In genomic region chr5:131616113-131616876, GRCm38 (mm10) we compare ENCODE assay signal across 8 mouse cellular contexts.
DNase-seq lines count a peak whose midpoint lies in the region; ATAC-seq and TF ChIP-seq lines count a peak whose summit lies in the region.

No protein-coding gene starts in this region.

- H3K9ac ChIP-seq in ES-Bruce4 (ENCODE audit: low read depth, poor library complexity, severe bottlenecking), result no peak overlapping the region
- peak overlapping the region; percentile 49 for H3K9ac ChIP-seq in heart, embryonic 11.5 days (ENCODE audit: low read depth, low read length)
- H3K9ac ChIP-seq in neural tube, embryonic 14.5 days (replicated peaks; ENCODE audit: low read depth, low read length), result peak overlapping the region; percentile 46; the same call in 1 of the 2 replicates

- peak overlapping the region; percentile 22 for H3K4me3 ChIP-seq in ES-Bruce4 (ENCODE audit: low read depth, low read length)
- peak overlapping the region; percentile 43 for H3K4me3 ChIP-seq in heart, embryonic 11.5 days (ENCODE audit: low read depth, low read length)
- H3K4me3 ChIP-seq in limb, embryonic 10.5 days, result peak overlapping the region; percentile 52
- H3K4me3 ChIP-seq in neural tube, embryonic 14.5 days (ENCODE audit: low read depth, low read length), result peak overlapping the region; percentile 34

- no peaks in the 10 kb centered on the region for H3K4me1 ChIP-seq in ES-Bruce4 (ENCODE audit: control insufficient read depth, insufficient read depth, low read length)
- H3K4me1 ChIP-seq in heart, embryonic 11.5 days (ENCODE audit: control insufficient read depth, insufficient read depth, low read length), result no peaks in the 10 kb centered on the region
- H3K4me1 ChIP-seq in limb, embryonic 10.5 days, result peaks cover 28% of the 10 kb centered on the region
- H3K4me1 ChIP-seq in neural tube, embryonic 14.5 days (ENCODE audit: control insufficient read depth, insufficient read depth, low read length), result peaks cover 12% of the 10 kb centered on the region

- peak overlapping the region; percentile 83 for H3K4me2 ChIP-seq in heart, embryonic 11.5 days
- H3K4me2 ChIP-seq in neural tube, embryonic 14.5 days (ENCODE audit: low read depth, low read length), result peak overlapping the region; percentile 49

- no peaks in the 10 kb centered on the region for H3K27me3 ChIP-seq in ES-Bruce4 (ENCODE audit: control insufficient read depth, insufficient read depth, low read length, poor library complexity, severe bottlenecking)
- peaks cover 19% of the 10 kb centered on the region for H3K27me3 ChIP-seq in heart, embryonic 11.5 days (ENCODE audit: control insufficient read depth, insufficient read depth, low read length)
- peaks cover 83% of the 10 kb centered on the region for H3K27me3 ChIP-seq in limb, embryonic 10.5 days (ENCODE audit: low read depth, poor library complexity, severe bottlenecking)
- no peaks in the 10 kb centered on the region for H3K27me3 ChIP-seq in neural tube, embryonic 14.5 days (ENCODE audit: control insufficient read depth, insufficient read depth, low read length)

- TF ChIP-seq EP300 in ES-Bruce4 (IDR thresholded peaks at IDR 0.05; ENCODE audit: insufficient read depth, low read depth, low read length), result no peak

- no peak overlapping the region for H3K27ac ChIP-seq in ES-Bruce4 (ENCODE audit: insufficient read depth, low read length)
- H3K27ac ChIP-seq in heart, embryonic 11.5 days (ENCODE audit: low read depth, low read length), result no peak overlapping the region
- H3K27ac ChIP-seq in limb, embryonic 10.5 days, result peak overlapping the region; percentile 31; the same call in 1 of the 2 replicates
- H3K27ac ChIP-seq in neural tube, embryonic 14.5 days (ENCODE audit: low read depth, low read length), result no peak overlapping the region; the same call in none of the 2 replicates

- peak; percentile 82 for DNase-seq in brain, embryonic 14.5 days (ENCODE audit: low read depth)
- DNase-seq in kidney, adult 9 months, result peak; percentile 71
- peak; percentile 71 for DNase-seq in limb, embryonic 10.5 days (ENCODE audit: low spot score)
- DNase-seq in natural killer cell, adult 2 months (ENCODE audit: low spot score in 2 of 2), result no peak
- no peak for DNase-seq in spleen, adult 12 weeks (ENCODE audit: low spot score)

- no peak for TF ChIP-seq POLR2A in ES-Bruce4 (IDR thresholded peaks at IDR 0.05; ENCODE audit: insufficient read depth, low read length)
- no peak for TF ChIP-seq POLR2A in brain, embryonic 14.5 days (IDR thresholded peaks at IDR 0.05; ENCODE audit: borderline replicate concordance, extremely low read depth, insufficient read depth, insufficient read length, poor library complexity, severe bottlenecking)

- no peak for ATAC-seq in heart, embryonic 11.5 days (replicated peaks; ENCODE audit: insufficient number of reproducible peaks, low FRiP score, low TSS enrichment)
- peak; percentile 74 for ATAC-seq in neural tube, embryonic 14.5 days (ENCODE audit: low read depth)

- TF ChIP-seq CTCF in ES-Bruce4 (IDR thresholded peaks at IDR 0.05; ENCODE audit: low read depth, low read length), result no peak
- TF ChIP-seq CTCF in brain, embryonic 14.5 days (IDR thresholded peaks at IDR 0.05; ENCODE audit: borderline replicate concordance, extremely low read depth, insufficient read depth, insufficient read length), result no peak

- WGBS in heart, embryonic 11.5 days (ENCODE audit: insufficient replicate concordance), result 2% methylated on average over 40 of the region's 40 CpGs
- WGBS in limb, embryonic 10.5 days, result 1% methylated on average over 40 of the region's 40 CpGs
- WGBS in neural tube, embryonic 14.5 days, result 1% methylated on average over 40 of the region's 40 CpGs

- no peaks in the 10 kb centered on the region for H3K36me3 ChIP-seq in ES-Bruce4 (ENCODE audit: control insufficient read depth, insufficient read depth, low read length, poor library complexity, severe bottlenecking)
- no peaks in the 10 kb centered on the region for H3K36me3 ChIP-seq in heart, embryonic 11.5 days (ENCODE audit: control insufficient read depth, insufficient read depth, low read length)
- H3K36me3 ChIP-seq in limb, embryonic 10.5 days, result no peaks in the 10 kb centered on the region
- no peaks in the 10 kb centered on the region for H3K36me3 ChIP-seq in neural tube, embryonic 14.5 days (ENCODE audit: control insufficient read depth, insufficient read depth, low read length)

- H3K9me3 ChIP-seq in ES-Bruce4 (replicated peaks; ENCODE audit: control insufficient read depth, insufficient read depth, low read length, poor library complexity, severe bottlenecking), result no peaks in the 10 kb centered on the region
- H3K9me3 ChIP-seq in heart, embryonic 11.5 days (replicated peaks; ENCODE audit: control insufficient read depth, low read length), result no peaks in the 10 kb centered on the region
- no peaks in the 10 kb centered on the region for H3K9me3 ChIP-seq in limb, embryonic 10.5 days (replicated peaks)
- H3K9me3 ChIP-seq in neural tube, embryonic 14.5 days (ENCODE audit: control insufficient read depth, low read length), result no peaks in the 10 kb centered on the region

Comparison
In these comparisons a context has a peak if more than half of its experiments do, and no peak if none do; other contexts are left out.
1. DNase-seq: peak in brain, embryonic 14.5 days (single experiment), kidney, adult 9 months (single experiment) and limb, embryonic 10.5 days (single experiment); none in natural killer cell, adult 2 months (0 of 2) and spleen, adult 12 weeks (single experiment).
2. Peak in every context shown above with its lines, with median percentiles within 50 percentile points of each other: H3K4me3 ChIP-seq.